Mouse (Mus musculus): ENCODE measurements around the gene Utp4.
A peak's percentile ranks its signal among the peaks of the same experiment; 100 is the strongest.
"Not testable (repeated sequence)": the region's sequence is repeated elsewhere in the genome, so short reads cannot be mapped to it uniquely, and the experiment has no call there.

The Utp4 gene

GRCm38 (mm10) chr8:106893481-106894156 lies at the start of gene Utp4:
Utp4 (plus strand) TSS chr8:106893636.
- DNase-seq, result peak; percentile 86

GRCm38 (mm10) chr8:106850034-106850433 lies 43.4 kb upstream of the Utp4 start:
- DNase-seq, result no peak

- no peak for DNase-seq
Measured at GRCm38 (mm10) chr8:106854534-106855241, 38.7 kb upstream of the Utp4 start.

- no peak for DNase-seq
Measured at GRCm38 (mm10) chr8:106855242-106855562, 38.2 kb upstream of the Utp4 start.

GRCm38 (mm10) chr8:106862845-106863244 lies 30.6 kb upstream of the Utp4 start:
- DNase-seq, result no peak

GRCm38 (mm10) chr8:106865354-106865753 lies 28.1 kb upstream of the Utp4 start:
- DNase-seq, result peak; percentile 51

GRCm38 (mm10) chr8:106870051-106870450 lies 23.4 kb upstream of the Utp4 start, which contains the start of gene Has3:
Has3 (plus strand) TSS chr8:106870242.
- DNase-seq, result no peak

- DNase-seq, result peak; percentile 36
Measured at GRCm38 (mm10) chr8:106870537-106871327, 22.7 kb upstream of the Utp4 start.

- DNase-seq, result no peak
Measured at GRCm38 (mm10) chr8:106871328-106871926, 22.0 kb upstream of the Utp4 start.

GRCm38 (mm10) chr8:106871931-106872371 lies 21.5 kb upstream of the Utp4 start:
- peak; percentile 55 for DNase-seq

- DNase-seq, result no peak
Measured at GRCm38 (mm10) chr8:106872454-106873034, 20.9 kb upstream of the Utp4 start.

- DNase-seq, result no peak
Measured at GRCm38 (mm10) chr8:106880121-106880707, 13.2 kb upstream of the Utp4 start.

- not testable (repeated sequence) for DNase-seq
Measured at GRCm38 (mm10) chr8:106884094-106884493, 9.3 kb upstream of the Utp4 start.

- not testable (repeated sequence) for DNase-seq
Measured at GRCm38 (mm10) chr8:106884826-106885400, 8.5 kb upstream of the Utp4 start.

GRCm38 (mm10) chr8:106887336-106888189 lies 5.9 kb upstream of the Utp4 start:
- DNase-seq, result peak; percentile 53

- no peak for DNase-seq
Measured at GRCm38 (mm10) chr8:106888803-106889202, 4.6 kb upstream of the Utp4 start.

- DNase-seq, result no peak
Measured at GRCm38 (mm10) chr8:106892210-106892805, 1.1 kb upstream of the Utp4 start.

GRCm38 (mm10) chr8:106892806-106893451 lies 507 bp upstream of the Utp4 start:
- no peak for DNase-seq

- no peak for DNase-seq
Measured at GRCm38 (mm10) chr8:106899473-106899872, 6.0 kb downstream of the Utp4 start.

Data from cerebellum, adult 11-12 months (tissue).